Mouse (Mus musculus) liver, embryonic 14.5 days (tissue): ENCODE measurements around the gene Prl7a2.

Experiments used
- CTCF ChIP-seq: IDR thresholded peaks from 2 replicates; pipeline ENCODE4 v1.5.1; 2016; ENCODE audit warnings: antibody characterized with exemption, low read depth, control low read depth
- EP300 ChIP-seq: IDR thresholded peaks from 2 replicates; pipeline ENCODE4 v1.6.1; 2016; ENCODE audit warnings: antibody characterized with exemption, low read depth

DNA sequence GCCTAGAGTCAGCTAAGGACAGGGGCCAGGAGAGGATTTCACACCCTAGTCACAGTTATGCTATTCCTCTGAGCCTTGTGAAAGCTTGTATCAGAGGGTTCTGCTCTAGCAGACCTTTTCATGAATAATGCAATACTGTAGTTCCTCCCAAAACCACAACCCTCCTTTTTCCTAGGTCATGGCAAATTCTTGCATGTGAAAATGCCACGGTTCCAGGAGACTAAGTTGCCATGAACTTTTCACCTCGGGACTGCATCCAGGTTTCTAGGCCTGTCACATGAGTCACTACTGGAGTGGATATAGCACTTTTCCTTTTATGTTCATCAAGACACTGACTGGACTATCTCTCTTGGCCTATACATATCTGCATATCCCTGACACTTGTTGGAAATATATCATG lies 38.7 kb upstream of the Prl7a2 start:
- TF ChIP-seq CTCF (no peak), EP300 (no peak)
